9 mouse cellular contexts compared by ENCODE assay signal in genomic region chr13:92733252-92733651, GRCm38 (mm10).
DNase-seq lines count a peak whose midpoint lies in the region; ATAC-seq and TF ChIP-seq lines count a peak whose summit lies in the region.
"Had no signal": no experiment of that assay in that cellular context is flagged by ENCODE, and none has a peak within 500 bp of the region (broad histone marks: within the 10 kb centered on the region; RNA-seq: fewer than 3 reads in every experiment).

No protein-coding gene starts in this region.

- WGBS in intestine, embryonic 14.5 days, result 41% methylated on average over 9 of the region's 9 CpGs
- 30% methylated on average over 9 of the region's 9 CpGs for WGBS in liver, embryonic 15.5 days (ENCODE audit: insufficient replicate concordance)
- WGBS in neural tube, embryonic 14.5 days, result 41% methylated on average over 9 of the region's 9 CpGs

- ATAC-seq in intestine, embryonic 14.5 days (replicated peaks; ENCODE audit: low FRiP score, low TSS enrichment, low read depth), result no peak; the same call in 1 of the 2 replicates
- ATAC-seq in liver, embryonic 15.5 days (ENCODE audit: insufficient read depth), result 0 out of 2 replicates have a peak, but pooled peaks have one; percentile 25
- 0 out of 2 replicates have a peak, but pooled peaks have one; percentile 3 for ATAC-seq in neural tube, embryonic 14.5 days (ENCODE audit: low read depth)

- H3K4me2 ChIP-seq in intestine, embryonic 14.5 days (ENCODE audit: low read length), result no peak overlapping the region
- H3K4me2 ChIP-seq in liver, embryonic 15.5 days, result peak overlapping the region; percentile 41; the same call in 1 of the 2 replicates
- no peak overlapping the region for H3K4me2 ChIP-seq in neural tube, embryonic 14.5 days (ENCODE audit: low read depth, low read length)
- H3K4me2 ChIP-seq: neural tube, embryonic 12.5 days had no signal

- TF ChIP-seq POLR2A in bone marrow macrophage, adult 2 months (IDR thresholded peaks at IDR 0.05; ENCODE audit: borderline replicate concordance, low read depth, low read length), result no peak
- no peak for TF ChIP-seq POLR2A in embryonic fibroblast, embryonic 13.5 days (IDR thresholded peaks at IDR 0.05; ENCODE audit: low read depth, low read length)

- no peak overlapping the region for H3K9ac ChIP-seq in intestine, embryonic 14.5 days (ENCODE audit: low read length)
- H3K9ac ChIP-seq in liver, embryonic 15.5 days, result no peak overlapping the region
- H3K9ac ChIP-seq in neural tube, embryonic 14.5 days (replicated peaks; ENCODE audit: low read depth, low read length), result no peak overlapping the region
- H3K9ac ChIP-seq: neural tube, embryonic 12.5 days had no signal

- no peaks in the 10 kb centered on the region for H3K4me1 ChIP-seq in bone marrow macrophage, adult 2 months (ENCODE audit: control insufficient read depth, insufficient read depth, low read length)
- H3K4me1 ChIP-seq in embryonic fibroblast, embryonic 13.5 days (ENCODE audit: control insufficient read depth, insufficient read depth, low read length), result no peaks in the 10 kb centered on the region
- no peaks in the 10 kb centered on the region for H3K4me1 ChIP-seq in intestine, embryonic 14.5 days (replicated peaks; ENCODE audit: control insufficient read depth, insufficient read depth, low read length)
- H3K4me1 ChIP-seq in liver, embryonic 15.5 days (replicated peaks), result 0 out of 2 replicates have a peak, but pooled peaks cover 3% of the 10 kb centered on the region
- H3K4me1 ChIP-seq in neural tube, embryonic 14.5 days (ENCODE audit: control insufficient read depth, insufficient read depth, low read length), result no peaks in the 10 kb centered on the region

- peak; percentile 39 for DNase-seq in right cerebral cortex, adult 18-20 months
- no peak for DNase-seq in right cerebral cortex, postnatal 36 days (ENCODE audit: low spot score in 2 of 2)
- DNase-seq in intestine, embryonic 14.5 days (ENCODE audit: low spot score), result peak; percentile 69
- DNase-seq in thymus, postnatal 4 days, result peak; percentile 96

- H3K4me3 ChIP-seq in bone marrow macrophage, adult 2 months (ENCODE audit: insufficient read depth, low read length), result no peak overlapping the region
- H3K4me3 ChIP-seq in embryonic fibroblast, embryonic 13.5 days (ENCODE audit: insufficient read depth, low read length), result no peak overlapping the region
- H3K4me3 ChIP-seq in intestine, embryonic 14.5 days (ENCODE audit: low read depth, low read length), result no peak overlapping the region
- no peak overlapping the region for H3K4me3 ChIP-seq in liver, embryonic 15.5 days (replicated peaks)
- H3K4me3 ChIP-seq in neural tube, embryonic 14.5 days (ENCODE audit: low read depth, low read length), result no peak overlapping the region
- H3K4me3 ChIP-seq: neural tube, embryonic 12.5 days had no signal

- 0 out of 2 replicates have a peak, but pooled peaks have one; percentile 21 for TF ChIP-seq CTCF in bone marrow macrophage, adult 2 months (IDR thresholded peaks at IDR 0.05; ENCODE audit: low read depth, low read length)
- TF ChIP-seq CTCF in embryonic fibroblast, embryonic 13.5 days (IDR thresholded peaks at IDR 0.05; ENCODE audit: borderline replicate concordance, insufficient read depth, low read length), result peak; percentile 41; the same call in 1 of the 2 replicates

- no peaks in the 10 kb centered on the region for H3K27me3 ChIP-seq in intestine, embryonic 14.5 days (replicated peaks; ENCODE audit: control insufficient read depth, insufficient read depth, low read length)
- no peaks in the 10 kb centered on the region for H3K27me3 ChIP-seq in liver, embryonic 15.5 days
- no peaks in the 10 kb centered on the region for H3K27me3 ChIP-seq in neural tube, embryonic 14.5 days (ENCODE audit: control insufficient read depth, insufficient read depth, low read length)
- H3K27me3 ChIP-seq: neural tube, embryonic 12.5 days had no signal

- H3K27ac ChIP-seq in bone marrow macrophage, adult 2 months (ENCODE audit: insufficient read depth, low read depth, low read length), result no peak overlapping the region
- no peak overlapping the region for H3K27ac ChIP-seq in embryonic fibroblast, embryonic 13.5 days (ENCODE audit: insufficient read depth, low read length)
- H3K27ac ChIP-seq in intestine, embryonic 14.5 days (ENCODE audit: low read depth), result no peak overlapping the region
- H3K27ac ChIP-seq in liver, embryonic 15.5 days (replicated peaks), result no peak overlapping the region
- H3K27ac ChIP-seq in neural tube, embryonic 14.5 days (ENCODE audit: low read depth, low read length), result peak overlapping the region; percentile 60; the same call in 1 of the 2 replicates
- H3K27ac ChIP-seq: neural tube, embryonic 12.5 days had no signal

- H3K9me3 ChIP-seq in intestine, embryonic 14.5 days (ENCODE audit: control insufficient read depth, low read length), result no peaks in the 10 kb centered on the region
- H3K9me3 ChIP-seq in liver, embryonic 15.5 days (replicated peaks), result no peaks in the 10 kb centered on the region
- no peaks in the 10 kb centered on the region for H3K9me3 ChIP-seq in neural tube, embryonic 14.5 days (ENCODE audit: control insufficient read depth, low read length)
- H3K9me3 ChIP-seq: neural tube, embryonic 12.5 days had no signal

- no peaks in the 10 kb centered on the region for H3K36me3 ChIP-seq in intestine, embryonic 14.5 days (ENCODE audit: control insufficient read depth, insufficient read depth, low read length)
- no peaks in the 10 kb centered on the region for H3K36me3 ChIP-seq in liver, embryonic 15.5 days (replicated peaks)
- H3K36me3 ChIP-seq in neural tube, embryonic 14.5 days (ENCODE audit: control insufficient read depth, insufficient read depth, low read length), result no peaks in the 10 kb centered on the region
- H3K36me3 ChIP-seq: neural tube, embryonic 12.5 days had no signal

Comparison
In these comparisons a context has a peak if more than half of its experiments do, and no peak if none do; other contexts are left out.
1. DNase-seq: peak in right cerebral cortex, adult 18-20 months (single experiment), intestine, embryonic 14.5 days (single experiment) and thymus, postnatal 4 days (single experiment); none in right cerebral cortex, postnatal 36 days (0 of 2).